Mouse (Mus musculus) WW6 (cell line): ENCODE data around the gene Arhgap42.

Source experiments
- DNase-seq: peaks from one replicate; pipeline ENCODE4 v3.0.0-alpha.2; 2013; ENCODE audit warnings: low read depth, low spot score

Arhgap42 gene

DNA sequence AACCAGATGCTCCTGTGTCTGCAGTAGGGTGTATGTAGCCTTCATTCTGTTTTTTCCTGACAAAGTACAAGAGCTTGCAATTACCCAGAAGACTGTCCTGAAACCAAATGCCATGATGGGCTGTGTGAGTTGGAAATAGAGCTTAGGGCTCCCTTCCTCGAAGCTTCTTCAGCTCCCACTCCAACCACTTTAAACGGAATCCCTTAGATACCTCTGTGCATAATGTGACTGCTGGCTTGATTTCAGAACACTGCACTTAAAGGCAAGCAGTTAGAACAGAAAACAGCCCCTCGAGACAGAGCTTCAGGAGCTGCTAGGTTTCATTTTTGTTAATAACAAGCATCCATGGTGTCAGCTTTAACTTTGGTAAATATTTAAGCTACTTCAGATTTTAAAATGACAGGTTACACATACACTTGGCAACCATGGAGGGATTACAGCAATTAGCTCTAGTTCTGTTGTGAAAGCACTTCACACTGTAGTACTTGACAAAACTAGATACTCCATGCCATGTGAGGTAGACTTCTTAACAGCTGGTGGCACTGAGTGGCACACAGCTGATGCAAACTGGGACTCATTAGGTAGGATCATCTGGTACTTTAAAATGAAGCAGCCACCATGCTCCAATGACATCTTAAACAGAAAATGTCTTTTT is 201.8 kb downstream of the Arhgap42 start:
- no peak for DNase-seq

DNA sequence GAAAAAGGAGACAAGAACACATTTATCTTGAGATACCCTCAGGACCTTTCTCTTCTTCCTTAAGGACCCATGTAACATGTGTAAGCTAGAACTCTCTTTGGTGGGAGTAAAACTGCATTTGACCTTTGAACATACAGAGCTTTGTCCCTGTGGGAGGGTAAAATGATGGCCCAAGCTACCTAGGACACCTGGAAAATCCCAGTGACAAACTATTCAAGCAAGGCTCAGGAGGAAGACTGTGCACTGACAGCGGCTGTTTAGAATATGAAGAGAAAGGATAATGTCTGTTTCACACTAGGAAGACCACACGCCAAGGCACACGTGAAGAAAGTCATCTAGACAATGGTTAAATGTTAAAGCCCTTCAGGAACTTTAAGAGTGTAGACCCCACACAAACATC is 211.0 kb downstream of the Arhgap42 start:
- DNase-seq: no peak

DNA sequence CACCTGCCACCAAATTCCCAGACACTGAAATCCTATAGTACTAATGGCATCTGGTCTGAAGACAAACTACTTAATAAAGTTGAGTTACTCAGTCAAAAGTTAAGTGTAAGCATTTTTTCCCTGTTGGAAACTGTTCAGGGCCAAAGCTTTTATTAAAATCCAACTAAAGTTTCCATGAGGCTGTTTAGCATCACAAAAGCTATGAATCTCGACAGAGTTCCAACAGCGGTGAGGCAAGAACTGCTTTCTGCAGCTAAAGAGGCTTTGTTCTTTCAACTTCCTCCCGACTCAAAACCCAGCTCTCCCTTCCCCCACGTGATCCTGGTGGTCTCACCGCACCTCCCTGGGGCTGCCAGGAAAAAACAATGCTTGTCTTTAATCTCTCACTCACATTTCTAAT is 211.5 kb downstream of the Arhgap42 start:
- DNase-seq: no peak

DNA sequence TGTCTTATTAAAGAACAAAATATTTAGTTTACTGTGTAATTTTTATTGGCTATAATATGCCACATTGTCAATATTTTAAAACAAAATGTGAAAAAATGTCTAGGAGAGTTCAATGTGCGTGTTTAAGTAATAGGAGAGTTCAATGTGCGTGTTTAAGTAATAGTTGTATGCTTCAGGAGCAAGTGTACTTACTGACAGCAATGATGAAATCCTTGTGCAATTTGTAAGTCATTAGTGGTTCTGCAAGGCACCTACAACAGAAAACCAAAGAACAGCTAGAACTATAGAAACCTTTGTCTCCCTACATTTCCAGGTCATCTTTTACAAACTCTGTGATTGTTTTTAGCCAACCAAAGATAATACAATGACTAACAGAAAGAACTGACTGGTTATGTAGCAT is 223.8 kb downstream of the Arhgap42 start:
- no peak for DNase-seq

DNA sequence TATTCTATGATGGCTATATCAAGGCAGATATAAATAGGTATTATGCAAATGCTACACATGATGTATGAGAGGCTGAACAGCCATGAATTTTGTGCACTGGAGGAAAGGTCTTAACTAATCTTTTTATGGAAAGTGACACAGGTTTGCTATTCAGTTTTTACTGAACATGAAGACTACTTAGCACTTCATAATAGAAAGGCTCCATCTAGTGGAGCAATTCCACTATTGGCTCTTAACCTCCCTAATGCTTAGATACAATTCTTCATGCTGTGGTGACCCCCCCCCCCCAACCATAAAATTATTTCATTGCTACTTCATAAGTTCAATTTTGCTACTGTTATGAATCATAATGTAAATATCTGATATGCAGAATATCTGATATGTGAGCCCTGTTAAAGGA is 237.7 kb downstream of the Arhgap42 start:
- DNase-seq: no peak

DNA sequence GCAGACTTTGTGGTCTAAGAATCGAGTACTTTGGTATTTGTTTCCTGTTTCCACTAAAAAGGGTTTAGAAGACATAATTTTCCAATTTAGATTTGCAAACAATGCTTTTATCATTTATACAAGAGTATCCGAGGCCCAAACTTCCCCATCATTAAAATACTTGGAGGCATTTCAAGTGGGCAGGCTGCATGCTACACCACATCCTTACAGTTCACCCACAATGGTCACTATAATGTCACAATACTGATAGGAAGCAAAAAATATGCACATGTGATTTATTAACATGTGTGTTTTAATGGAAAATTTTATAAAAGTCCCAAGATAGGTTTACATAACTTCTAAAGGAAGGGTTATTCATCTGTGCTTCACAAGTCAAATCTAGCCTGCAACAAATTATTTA is 242.4 kb downstream of the Arhgap42 start:
- no peak for DNase-seq

DNA sequence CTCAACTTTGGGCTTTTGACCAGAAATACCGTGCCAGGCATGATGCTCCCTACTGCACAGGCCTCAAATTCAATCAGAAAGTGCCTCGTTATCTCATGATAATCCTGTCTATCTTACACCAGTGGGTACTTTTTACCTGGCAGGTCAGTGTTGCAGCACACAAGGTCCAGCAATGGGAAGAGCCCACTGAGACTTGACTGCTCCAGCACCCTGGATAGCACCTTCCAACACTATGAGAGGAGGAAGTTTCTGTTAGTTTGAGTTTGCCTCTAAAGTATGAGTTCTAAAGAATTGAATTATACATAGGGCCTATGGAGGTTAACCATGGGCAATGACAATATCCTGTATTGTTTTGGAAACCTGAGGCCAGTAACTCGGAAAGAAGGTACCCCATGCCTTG is 256.6 kb downstream of the Arhgap42 start:
- no peak for DNase-seq

DNA sequence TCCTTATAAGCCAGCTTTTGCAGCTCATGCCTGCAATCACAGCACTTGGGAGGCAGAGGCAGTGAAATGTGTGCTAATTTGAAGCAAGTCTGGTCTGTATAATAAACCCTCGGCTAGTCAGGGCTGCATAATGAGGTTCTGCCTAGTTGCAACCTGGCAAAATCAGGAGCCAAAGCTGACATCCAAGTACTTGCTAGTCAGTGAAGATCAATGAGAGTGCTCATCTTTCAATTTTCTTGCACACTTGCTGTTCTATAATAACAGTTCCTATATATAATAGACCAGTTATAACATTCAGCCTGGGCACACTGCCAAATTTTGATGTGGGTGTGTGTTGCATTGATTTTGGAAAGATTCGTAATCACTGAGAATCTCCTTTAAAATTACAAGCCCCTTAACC is 261.1 kb downstream of the Arhgap42 start:
- no peak for DNase-seq

DNA sequence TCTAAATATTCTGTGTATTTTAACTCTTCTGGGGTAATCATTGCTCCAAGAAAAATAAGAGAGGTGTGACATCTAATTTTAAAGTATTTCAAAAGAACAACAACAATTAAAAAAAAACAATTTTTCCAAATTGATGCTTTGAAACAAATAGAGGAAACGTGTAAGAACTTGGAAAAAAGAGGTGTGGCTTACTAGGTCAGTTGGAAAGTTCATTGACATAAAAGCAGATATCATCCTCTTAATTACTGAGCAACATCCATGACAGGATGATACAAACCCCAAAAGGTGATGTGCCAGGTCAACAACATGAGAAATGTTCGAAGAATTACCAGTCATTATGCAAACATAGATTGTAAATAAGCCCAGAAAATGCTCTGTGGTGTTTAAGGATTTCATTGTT is 267.4 kb downstream of the Arhgap42 start, which contains the start of gene Gm16485:
Gene Gm16485, plus strand, starts transcription at position 301 of the 400 bp plus-strand sequence.
- no peak for DNase-seq

DNA sequence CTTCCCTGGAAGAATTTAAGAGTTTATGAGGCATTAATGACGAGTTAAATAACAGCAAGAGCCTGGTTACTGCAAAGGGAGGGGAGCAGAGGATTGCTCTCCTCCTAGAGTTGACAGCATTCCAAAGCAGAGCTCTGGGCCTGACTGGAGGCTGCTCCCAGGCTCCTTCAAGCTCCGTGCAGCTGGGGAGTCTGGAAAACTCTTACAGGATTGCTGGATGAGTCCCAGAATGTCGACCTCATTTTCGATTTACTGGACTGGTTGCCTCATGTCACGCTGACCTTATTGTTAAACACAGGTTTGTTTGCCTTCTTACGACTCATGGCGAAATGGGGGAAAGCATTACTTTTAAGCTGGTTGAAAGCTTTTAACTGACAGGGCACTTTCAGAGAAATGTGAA is 268.7 kb downstream of the Arhgap42 start:
- DNase-seq: no peak

DNA sequence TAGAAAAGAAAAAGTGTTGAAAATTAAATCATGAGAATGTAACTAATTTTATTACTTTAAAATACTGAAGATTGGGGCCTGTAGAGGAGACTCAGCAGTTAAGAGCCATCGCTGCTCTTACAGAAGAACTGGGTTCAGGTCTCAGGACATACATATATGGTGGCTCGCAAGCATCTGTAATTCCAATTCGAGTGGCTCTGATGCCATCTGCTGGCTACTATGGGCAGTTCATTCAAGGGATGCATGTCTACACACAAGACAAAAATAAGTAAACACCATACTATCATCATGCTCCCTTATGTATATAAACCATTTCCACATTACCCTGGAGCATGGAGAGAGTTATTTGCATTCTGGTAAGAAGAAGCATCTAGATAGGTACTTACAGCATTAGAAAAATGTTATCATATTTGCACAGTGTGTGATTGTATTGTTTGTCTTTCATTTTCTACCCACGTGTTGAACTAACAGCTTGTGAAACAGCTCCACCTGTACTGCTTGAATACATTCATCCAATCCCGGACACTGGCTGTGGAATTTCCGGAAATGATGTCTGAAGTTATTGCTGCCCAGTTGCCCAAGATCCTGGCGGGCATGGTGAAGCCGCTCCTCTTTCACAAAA is 274.3 kb downstream of the Arhgap42 start:
- peak; percentile 34 for DNase-seq

DNA sequence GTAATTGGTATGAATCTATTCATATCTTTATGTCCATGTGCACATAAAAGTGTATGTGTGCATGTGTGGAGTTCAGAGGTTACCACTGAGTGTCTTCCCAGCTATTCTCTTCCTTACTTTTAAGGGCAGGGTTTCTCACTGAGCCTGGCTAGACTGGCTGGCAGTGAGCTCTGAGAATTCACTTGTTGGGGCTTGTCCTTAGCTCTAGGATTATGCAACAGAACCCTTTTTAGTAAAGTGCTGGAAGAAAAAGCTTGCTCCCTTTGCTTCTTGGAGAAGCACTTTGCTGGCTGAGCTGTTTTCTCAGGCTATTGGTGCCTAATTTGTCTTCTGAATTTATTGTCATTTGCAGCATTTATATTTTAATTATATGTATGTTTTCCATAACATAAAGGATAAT is 285.6 kb downstream of the Arhgap42 start:
- no peak for DNase-seq
